Mouse (Mus musculus): ENCODE data around the gene Apc2. TPM values are rescaled to one million over a fixed set of nuclear protein-coding genes. Genes with fewer than 3 reads are reported as not detected.
"Not testable (repeated sequence)": the region's sequence is repeated elsewhere in the genome, so short reads cannot be mapped to it uniquely, and the experiment has no call there.

Apc2 gene
- total RNA-seq (2014; fragmentation: Nextera tagmentation) (0.07 TPM in 1 of 2 replicates, not detected in the other), total RNA-seq (2017) (not detected in 2 replicates)

DNA sequence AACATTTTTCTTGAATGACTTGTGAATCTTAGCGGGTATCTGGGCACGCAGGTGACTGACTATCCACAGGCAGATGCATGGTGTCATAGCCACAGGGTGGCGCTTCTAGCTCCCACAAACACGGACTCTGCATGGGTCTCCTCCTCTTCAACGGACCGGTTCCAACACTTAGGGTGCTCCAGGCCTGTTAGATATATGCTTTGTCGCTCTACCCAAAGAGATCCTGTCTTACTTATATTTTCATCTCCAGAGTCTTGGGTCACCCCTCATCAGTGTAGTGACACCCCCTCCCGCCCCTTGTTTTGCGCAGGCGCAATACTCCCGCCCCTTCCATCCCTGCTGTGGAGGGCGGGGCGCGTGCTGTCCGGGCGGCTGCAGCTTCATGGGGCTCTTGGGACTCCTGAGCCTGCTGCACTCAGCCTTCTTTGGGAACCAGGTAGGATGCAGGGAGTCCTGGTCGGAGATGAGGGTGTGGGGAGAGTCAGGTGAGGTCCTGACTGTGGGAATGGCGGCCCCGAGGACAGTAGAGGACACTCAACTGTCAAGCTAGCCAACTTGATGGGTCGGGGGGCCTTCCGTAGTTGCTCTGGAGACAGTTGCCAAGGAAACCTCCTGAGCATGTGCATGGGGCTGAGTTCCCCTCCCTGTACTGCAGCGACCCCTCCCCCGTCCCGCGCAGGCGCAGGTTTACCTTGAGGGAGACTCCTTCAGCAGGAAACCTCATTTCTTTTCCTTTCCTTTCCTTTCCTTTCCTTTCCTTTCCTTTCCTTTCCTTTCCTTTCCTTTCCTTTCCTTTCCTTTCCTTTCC is at the start of gene Apc2:
TSS of gene Apc2 (plus strand) at position 360 of the 808 bp plus-strand sequence.
- peak; percentile 62 for ATAC-seq (replicated peaks; ENCODE audit: low FRiP score, low TSS enrichment, poor library complexity, severe bottlenecking)

DNA sequence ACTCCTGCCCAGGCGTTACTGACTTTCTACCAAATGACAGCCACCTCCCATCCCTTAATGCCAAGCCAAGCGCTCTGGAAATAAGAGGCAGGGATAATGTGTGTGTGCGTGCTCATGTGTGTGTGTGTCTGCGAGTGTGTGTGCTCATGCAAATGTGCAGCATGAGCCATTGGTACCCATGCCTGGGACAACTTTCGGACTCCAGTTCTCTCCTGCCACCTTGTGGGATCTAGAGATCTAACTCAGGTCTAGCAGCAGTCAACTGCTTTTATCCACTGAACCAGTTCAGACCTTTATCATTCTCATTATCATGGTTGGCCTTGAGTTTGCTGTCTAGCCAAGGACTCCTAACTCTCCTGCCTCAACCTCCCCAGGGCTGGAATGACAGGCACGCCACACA is 47.9 kb upstream of the Apc2 start:
- ATAC-seq (replicated peaks; ENCODE audit: low FRiP score, low TSS enrichment, poor library complexity, severe bottlenecking), result no peak

DNA sequence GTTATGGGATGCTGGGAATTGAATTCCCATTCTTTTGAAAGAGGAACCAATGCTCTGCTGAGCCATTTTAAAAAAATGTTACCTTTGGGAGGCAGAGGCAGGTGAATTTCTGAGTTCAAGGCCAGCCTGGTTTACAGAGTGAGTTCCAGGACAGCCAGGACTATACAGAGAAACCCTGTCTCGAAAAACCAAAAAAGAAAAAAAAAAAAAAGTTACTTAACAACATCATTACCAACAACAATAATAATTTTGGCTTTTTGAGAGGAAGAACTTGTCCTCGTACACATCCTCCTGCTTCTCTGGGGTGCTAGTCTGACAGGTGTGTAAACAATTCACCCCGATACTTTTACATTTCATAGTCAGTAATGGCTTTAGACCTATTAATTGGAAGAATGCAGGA is 47.3 kb upstream of the Apc2 start:
- not testable (repeated sequence) for ATAC-seq (replicated peaks; ENCODE audit: low FRiP score, low TSS enrichment, poor library complexity, severe bottlenecking)

DNA sequence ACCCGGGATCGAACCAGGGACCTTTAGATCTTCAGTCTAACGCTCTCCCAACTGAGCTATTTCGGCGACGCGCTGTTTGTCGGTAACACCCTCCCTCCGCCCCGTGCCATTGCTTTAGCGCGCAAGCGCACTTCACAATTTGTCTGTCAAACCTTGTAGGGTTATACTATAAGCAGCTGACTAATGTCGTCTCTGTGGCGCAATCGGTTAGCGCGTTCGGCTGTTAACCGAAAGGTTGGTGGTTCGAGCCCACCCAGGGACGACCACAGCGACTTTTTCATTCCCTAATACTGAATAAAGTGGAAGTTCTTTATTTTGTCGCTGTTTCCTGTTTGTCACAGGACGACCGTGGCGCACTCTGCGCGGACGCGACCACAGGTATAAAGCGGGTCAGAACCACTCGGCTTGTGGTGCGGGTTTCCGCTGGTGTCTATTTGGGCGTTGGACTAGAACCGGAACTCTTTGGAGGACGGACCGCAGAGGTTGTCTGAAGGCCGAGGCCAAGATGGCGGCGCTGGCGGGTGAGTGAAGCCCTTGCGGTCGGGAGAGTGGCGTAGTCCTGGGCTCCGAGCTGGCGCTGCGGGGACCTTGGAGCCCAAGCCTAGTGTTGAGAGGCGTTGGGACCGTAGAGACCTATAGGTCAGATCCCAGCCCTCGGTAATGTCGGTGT is 46.7 kb upstream of the Apc2 start, which contains the start of gene Ndufs7:
TSS of gene Ndufs7 (plus strand) at position 151 of the 670 bp plus-strand sequence.
- peak; percentile 72 for ATAC-seq (replicated peaks; ENCODE audit: low FRiP score, low TSS enrichment, poor library complexity, severe bottlenecking)

DNA sequence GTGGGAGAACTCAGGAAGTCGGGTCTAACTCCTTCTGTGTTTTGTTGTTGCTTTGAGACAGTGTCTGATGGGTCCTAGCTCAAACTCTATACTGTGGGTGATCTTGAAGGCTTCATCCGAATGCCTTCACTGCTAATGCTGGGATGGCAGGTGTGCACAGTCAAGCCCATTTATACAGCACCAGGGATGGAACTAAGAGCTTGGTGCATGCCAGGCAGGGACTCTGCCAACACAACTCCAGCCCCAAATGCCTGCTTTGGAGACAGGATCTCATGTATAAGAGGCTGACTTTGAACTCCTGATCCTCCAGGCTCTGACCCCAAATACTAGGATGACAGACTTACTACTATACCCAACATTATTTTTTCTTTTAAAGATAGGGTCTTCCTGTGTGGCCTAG is 45.7 kb upstream of the Apc2 start:
- ATAC-seq (replicated peaks; ENCODE audit: low FRiP score, low TSS enrichment, poor library complexity, severe bottlenecking), result no peak

DNA sequence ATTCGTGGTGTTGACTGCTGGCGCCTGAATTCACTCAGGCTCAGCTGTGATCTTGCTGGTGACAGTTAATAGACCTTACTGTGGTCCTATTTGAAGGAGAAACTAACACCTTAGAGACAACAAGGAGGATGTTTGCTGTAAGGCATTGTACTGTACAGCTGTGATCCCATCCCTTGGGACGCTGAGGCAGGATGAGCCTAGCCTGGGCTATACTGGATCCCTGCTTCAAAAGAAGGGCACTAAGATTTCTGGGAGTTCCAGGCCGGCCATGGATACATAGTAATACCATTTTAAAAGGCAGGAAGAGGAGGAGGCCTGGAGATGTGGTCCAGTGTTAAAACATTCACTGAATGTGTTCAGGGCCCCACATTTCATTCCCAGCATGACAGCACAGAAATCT is 45.2 kb upstream of the Apc2 start:
- ATAC-seq (replicated peaks; ENCODE audit: low FRiP score, low TSS enrichment, poor library complexity, severe bottlenecking), result no peak

DNA sequence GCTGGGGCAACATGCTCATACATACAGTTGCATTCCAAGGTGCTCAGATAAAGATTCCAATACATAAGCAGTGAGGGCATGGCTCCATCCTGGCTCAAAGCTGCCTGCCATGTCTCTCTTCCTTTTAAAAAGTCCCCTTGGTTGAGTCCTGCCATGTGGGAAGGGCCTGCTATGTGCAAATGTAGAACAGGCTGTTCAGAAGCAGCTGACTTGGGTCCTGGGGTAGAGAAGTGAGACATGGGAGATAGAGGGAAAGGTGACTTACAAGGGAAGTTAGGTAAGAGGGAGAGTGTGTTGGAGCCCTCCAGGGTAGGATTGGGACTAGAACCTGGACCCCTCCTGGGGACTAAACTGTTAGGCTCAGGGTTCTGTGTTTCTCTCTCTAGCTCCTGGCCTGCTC is 43.8 kb upstream of the Apc2 start:
- no peak for ATAC-seq (replicated peaks; ENCODE audit: low FRiP score, low TSS enrichment, poor library complexity, severe bottlenecking)

DNA sequence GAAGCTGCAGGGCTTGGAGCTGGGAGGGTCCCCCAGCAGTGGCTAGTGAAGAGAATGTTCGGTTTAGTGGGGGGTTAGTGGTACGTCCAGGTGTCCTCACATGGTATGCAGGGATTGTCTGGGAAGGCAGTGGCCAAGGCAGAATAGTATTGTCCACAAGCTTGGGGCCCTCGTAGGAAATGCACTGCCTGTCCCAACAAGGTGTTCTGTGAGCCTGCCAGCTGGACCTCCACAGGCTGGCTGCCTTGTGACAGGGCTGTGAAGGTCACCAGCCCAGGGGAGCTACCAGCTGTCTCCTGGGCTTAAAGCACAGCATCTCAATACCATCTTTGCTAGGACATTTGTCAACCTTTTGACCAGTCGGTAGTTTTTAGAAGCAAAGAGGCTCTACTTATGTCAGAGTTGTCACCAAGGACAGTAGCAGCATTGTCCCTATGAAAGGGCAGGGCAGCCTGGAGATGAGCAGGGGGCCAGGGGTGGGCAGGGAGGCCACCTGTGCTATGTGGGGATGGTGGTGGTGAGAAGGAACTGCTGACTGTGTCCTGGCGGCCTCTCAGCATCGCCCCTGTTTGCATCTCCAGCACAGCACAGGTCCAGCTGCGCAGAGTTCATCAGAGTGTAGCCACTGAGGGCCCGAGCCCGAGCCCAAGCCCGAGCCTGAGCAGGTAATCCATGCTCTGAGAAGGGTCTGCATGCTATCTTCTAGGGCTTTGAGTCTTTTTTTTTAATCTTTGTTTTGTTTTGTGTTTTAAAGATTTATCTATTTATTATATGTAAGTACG is 43.1 kb upstream of the Apc2 start:
- ATAC-seq (replicated peaks; ENCODE audit: low FRiP score, low TSS enrichment, poor library complexity, severe bottlenecking), result no peak

DNA sequence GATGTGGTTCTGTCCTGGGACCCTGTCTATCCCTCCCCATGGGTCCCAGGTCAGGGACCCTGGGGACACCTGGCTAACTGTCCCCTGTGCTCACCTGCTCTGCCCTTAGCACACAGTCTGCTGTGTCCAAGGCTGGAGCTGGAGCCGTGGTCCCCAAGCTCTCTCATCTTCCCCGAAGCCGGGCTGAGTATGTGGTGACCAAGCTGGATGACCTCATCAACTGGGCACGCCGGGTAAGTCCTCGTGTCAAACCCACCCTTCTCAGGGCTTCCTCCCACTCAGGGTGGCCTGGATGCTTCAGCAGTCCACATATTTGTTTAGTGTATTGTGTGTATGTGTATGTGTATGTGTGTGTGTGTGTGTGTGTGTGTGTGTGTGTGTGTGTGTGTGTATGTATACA is 42.2 kb upstream of the Apc2 start:
- ATAC-seq (replicated peaks; ENCODE audit: low FRiP score, low TSS enrichment, poor library complexity, severe bottlenecking), result no peak

DNA sequence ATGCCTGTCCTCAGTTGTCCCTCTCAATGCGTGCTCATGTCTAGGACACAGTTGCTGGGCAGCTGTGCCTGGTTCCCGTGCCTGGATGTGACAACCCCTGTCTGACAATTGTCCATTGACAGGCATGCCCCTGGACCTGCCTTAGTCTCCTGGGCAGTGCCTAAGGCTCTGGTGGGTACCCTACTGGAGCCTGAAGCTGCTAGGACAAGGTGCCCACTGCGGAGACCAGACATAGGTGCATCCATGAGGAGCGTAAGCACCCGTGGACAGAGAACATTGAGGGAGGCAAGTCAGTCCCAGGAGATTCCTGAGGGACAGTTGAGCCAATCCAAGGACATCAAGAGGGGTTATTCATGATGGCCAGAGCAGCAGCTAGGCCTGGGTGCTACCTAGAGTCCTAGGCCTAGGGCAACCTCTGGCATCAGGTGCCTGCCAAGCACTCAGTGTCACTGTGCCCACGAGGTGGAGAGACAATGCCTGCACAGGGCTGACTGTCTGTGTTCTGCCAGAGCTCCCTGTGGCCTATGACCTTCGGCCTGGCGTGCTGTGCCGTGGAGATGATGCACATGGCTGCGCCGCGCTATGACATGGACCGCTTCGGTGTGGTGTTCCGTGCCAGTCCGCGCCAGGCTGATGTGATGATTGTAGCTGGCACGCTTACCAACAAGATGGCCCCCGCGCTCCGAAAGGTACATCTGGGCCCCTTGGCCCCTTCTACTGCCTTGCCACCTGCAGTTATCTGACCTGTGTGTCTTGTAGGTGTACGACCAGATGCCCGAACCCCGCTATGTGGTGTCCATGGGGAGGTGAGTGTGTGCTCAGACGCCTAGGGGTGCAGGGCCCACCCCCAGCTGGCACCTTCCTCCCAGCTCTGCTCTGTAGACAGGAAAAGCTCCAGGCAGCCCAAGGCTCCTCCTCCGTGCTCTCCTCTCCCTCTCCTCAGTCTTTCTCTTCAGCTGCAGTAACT is 41.2 kb upstream of the Apc2 start:
- ATAC-seq (replicated peaks; ENCODE audit: low FRiP score, low TSS enrichment, poor library complexity, severe bottlenecking), result no peak

DNA sequence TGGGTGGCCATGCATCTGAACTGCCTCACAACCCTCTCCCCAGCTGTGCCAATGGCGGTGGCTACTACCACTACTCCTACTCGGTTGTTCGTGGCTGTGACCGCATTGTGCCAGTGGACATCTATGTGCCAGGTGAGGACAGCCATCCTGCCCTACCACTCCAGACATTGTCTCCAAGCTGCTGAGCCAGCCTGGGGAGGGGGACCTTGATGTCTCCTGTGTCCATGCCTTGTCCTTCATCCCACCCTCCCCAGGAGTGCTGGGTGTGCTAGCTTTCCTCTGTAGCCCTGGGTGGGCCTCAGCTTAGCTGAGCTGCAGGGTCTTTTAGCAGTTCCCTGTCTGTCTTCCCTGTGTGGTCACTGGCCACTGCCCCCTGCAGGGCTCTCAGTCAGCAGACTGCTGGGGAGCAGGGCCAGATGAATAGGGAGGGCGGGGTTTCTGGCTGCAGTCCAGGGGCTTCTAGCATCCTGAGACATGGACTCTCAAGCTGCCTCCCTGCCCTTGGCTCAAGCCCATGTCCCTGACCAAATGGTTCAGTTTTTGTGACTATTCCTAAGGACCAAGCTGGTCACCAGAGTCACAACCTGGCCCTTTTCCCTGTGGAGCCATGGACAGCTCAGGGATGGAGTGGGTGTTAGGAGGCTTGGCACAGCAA is 39.8 kb upstream of the Apc2 start:
- no peak for ATAC-seq (replicated peaks; ENCODE audit: low FRiP score, low TSS enrichment, poor library complexity, severe bottlenecking)

DNA sequence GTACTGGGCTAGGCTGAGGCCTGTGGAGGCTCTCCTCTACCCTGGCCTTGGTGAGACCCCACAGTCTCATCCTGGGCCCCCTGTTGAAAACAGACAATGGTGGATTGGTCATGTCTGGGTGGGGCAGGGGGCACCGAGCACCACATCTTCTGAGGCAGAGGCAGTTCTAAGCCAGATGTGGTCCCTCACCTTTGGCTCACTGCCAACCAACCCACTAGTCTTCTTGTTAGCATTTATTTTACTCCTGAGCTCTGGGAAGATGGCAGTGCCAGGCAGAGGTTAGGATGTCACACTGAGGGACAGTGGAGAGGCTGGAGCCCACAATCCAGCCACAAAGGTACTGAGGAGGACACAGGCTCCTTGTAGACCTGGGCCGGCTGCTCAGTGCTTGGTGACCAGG is 37.8 kb upstream of the Apc2 start:
- no peak for ATAC-seq (replicated peaks; ENCODE audit: low FRiP score, low TSS enrichment, poor library complexity, severe bottlenecking)

DNA sequence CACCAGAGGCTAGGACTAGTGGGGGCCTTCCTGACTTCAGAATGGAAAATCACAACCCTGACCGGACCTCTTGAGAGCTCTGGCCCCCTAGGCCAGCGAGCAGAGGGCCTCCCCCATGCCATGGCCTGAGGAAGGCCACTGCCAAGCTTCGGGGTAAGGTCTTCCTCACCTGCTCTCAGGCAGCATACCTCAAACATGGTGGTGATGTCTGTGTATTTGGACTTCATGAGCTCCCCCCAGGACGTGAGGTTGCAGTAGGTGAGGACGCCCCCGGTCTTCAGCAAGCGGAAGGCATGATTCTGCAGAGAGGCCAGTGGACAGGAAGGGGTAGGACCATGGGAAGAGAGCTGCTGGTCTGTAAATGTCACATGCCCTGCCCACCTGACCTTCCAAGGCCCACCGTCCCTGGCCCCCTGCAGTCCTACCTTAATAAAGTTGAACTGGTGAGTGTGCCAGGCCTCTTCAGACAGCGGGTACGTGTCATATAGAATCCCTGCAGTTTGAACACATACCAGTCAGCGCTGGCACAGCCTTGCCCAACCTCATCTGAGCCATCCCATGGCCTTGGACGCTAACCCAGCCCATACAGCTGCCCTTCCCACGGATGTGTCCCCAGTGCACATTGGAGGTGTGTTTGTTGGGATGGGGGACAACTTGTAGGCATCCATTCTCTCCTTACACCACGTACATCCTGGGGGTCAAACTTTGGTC is 36.9 kb upstream of the Apc2 start:
- no peak for ATAC-seq (replicated peaks; ENCODE audit: low FRiP score, low TSS enrichment, poor library complexity, severe bottlenecking)

DNA sequence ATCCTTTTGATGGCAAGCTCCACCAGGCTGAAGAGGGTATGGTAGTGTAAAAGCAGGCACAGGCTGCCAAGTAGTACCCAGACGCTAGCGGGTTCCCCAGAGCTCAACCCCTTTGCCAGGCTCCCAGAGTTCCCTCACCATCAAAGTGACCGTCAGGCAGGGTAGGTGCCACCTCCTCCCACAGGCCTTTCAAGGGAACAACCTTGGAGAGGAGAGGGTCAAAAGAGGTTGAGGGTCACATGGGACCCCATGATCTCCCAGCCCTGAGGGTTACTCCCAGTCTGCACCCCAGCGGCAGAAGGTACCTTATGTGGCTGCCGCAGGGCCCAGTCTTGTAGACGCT is 36.3 kb upstream of the Apc2 start:
- no peak for ATAC-seq (replicated peaks; ENCODE audit: low FRiP score, low TSS enrichment, poor library complexity, severe bottlenecking)

DNA sequence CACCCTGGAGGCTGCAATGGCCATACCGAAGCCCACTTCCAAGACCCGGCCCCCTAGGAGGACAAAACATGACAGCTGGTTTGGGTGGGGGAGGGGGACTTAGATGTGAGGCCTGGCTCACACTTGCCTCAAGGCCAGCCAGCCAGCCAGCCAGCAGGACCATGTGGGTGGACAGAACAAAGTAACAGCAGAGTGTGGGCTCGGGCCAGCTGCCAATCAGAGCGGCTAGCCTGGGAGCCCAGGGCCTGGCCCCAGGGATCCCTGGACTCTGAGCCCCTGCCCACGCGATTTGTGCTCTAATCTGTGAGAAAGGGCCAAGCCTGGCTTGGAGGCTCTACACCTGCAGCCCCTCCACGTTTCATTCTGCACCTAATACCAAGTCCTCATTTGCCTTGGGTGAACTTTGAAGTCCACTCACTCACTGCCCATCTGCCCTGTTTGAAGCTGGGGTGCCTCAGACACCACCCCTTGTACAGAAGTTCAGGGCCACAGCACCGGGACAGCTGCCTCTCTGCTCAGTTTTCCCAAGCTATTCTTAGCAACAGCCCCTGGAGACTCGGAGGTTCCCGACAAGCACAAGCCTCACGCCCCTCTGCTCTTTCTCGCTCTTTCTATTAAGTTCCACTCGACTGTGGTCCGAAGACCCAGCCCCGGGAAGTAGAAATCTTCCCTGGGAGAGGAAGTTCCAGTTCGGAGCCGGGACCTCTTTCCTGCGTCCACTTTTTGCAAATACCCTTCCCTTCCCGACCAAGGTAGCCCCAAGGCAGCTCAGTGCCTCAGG is 35.7 kb upstream of the Apc2 start:
- ATAC-seq (replicated peaks; ENCODE audit: low FRiP score, low TSS enrichment, poor library complexity, severe bottlenecking), result no peak

DNA sequence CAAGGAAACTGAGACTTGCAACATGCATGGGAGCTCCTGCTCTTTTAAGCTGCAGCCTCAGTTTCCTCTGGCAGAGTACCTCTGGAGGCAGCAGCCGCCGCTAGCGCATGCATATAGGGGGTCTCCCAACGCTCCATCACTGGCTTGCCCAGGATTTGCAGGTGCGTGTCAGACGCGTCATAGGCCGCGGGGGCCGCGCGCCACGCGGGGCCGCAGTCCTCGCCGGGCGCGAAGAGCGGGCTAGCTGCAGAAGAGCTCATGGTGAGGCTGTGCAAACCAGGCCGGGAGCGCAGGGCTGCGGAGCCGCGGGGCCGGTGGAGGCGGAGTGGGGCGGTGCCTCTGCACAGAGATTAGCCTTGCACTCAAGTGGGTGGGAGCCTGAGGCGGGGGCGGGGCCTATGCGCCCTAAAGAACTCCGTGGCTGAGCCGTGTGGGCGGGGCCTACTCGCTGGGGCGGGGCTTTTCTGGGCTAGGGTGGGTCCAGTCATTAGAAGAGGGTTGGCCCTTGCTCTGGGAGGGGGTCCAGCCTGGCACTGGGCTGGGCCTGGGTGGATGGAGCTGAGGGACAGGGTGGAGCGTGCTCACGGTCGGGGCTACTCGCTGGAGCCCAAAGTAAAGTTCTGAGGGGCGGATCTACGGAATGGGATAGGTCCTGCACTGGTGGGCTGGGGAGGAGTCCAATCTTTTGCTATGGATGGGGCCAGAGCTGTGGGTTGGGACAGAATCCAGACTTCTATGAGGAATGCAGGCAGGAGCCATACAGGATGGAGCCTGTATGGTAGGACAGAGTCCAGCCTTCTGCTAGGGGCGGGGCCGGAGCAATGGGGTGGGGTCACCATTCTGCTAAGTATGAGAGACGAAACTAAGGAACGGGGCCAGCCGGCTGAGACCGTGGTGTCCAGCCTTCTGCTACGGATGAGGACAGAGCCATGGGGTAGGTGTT is 34.9 kb upstream of the Apc2 start, which contains the start of the genes Gamt and Dazap1:
TSS of gene Gamt (minus strand) at position 371 of the 943 bp plus-strand sequence.
TSS of gene Dazap1 (plus strand) at position 845 of the 943 bp plus-strand sequence.
- peak; percentile 68 for ATAC-seq (replicated peaks; ENCODE audit: low FRiP score, low TSS enrichment, poor library complexity, severe bottlenecking)

All from megakaryocyte-erythroid progenitor cell, adult 5-6 weeks (primary cell).